Mouse (Mus musculus): ENCODE measurements around the gene Sv2a.
"Not testable (repeated sequence)": the region's sequence is repeated elsewhere in the genome, so short reads cannot be mapped to it uniquely, and the experiment has no call there.

DNA sequence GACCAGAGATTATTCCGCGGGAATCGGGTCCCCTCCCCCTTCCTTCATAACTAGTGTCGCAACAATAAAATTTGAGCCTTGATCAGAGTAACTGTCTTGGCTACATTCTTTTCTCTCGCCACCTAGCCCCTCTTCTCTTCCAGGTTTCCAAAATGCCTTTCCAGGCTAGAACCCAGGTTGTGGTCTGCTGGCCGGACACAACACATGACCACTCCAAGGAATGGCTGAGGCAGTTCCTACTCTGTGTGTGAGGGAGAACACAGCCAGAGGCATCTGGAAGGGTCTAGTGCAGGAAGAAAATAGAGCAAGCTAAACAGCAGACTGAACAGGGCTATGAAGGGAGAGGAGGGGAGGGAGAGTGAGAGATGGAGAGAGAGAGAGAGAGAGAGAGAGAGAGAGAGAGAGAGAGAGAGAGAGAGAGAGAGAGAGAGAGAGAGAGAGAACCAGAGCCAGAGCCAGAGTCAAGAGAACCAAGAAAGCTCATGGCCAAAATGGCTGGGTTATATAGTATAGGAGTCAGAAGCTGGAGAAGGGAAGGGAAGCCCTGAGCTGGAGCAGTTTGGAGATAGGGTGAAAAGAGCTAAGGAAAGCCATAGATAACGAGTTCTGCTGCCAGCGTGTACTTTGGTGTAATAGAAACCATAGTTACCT is 17.8 kb downstream of the Sv2a start:
- not testable (repeated sequence) for TF ChIP-seq POLR2A (IDR thresholded peaks at IDR 0.05; ENCODE audit: insufficient read depth, low read depth, low read length); EP300 (IDR thresholded peaks at IDR 0.05; ENCODE audit: insufficient read depth, low read depth, low read length); CTCF (IDR thresholded peaks at IDR 0.05)

Data from heart, adult 2 months (tissue).